Mouse (Mus musculus): ENCODE data around the gene Gpat3.

DNA sequence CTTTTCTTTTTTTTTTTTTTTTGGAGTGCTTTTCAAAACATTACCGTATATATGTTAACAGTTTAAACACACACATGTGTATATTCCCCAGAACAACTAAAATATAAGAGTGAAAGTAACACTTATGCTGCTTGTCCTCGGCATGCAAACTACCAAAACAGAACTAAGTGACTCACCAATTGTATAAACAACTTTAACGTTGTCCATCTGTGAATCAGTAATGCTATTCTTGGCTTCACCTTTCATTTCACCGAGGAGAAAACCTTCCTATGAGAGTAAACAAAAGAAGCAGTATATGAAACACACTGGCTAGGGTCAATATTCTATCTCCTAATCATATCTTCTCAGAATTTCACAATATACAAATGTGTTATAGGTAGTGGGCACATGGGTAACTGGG lies 27.2 kb upstream of the Gpat3 start:
- TF ChIP-seq CTCF (IDR thresholded peaks at IDR 0.05; ENCODE audit: low read depth), result no peak
- no peak for TF ChIP-seq EP300 (IDR thresholded peaks at IDR 0.05; ENCODE audit: low read depth)

Measured in heart, postnatal 0 days (tissue).